In the genomic region with DNA sequence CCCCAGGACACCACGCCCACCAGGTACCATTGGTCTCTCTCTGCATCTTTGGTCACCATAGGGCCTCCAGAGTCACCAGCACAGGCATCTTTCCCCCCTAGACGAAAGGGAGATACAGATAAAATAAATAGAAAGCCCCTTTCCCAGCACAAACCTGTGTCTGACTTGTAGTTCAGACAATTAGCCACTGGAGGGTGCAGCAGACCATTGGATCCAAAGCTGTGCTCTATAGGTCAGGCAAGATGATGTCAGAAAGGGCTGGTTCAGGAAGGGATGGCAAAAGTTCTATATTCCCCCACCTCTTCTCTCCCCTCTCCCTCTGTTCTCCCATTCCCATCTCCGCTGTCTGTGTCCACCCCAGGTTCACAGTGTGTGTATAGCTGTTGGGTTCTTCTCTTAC, we compare ENCODE assay signal across 8 mouse cellular contexts. TPM values are rescaled to one million over a fixed set of nuclear protein-coding genes. Genes with fewer than 3 reads are reported as not detected.
DNase-seq lines count a peak whose midpoint lies in the region; ATAC-seq lines count a peak whose summit lies in the region.

No protein-coding gene starts in this region.

- no peak overlapping the region for H3K9ac ChIP-seq in liver, embryonic 12.5 days

- H3K4me1 ChIP-seq in liver, embryonic 12.5 days, result no peaks in the 10 kb centered on the region
- peaks cover 10% of the 10 kb centered on the region; the same call in 1 of the 2 replicates for H3K4me1 ChIP-seq in limb, embryonic 10.5 days

- WGBS in liver, embryonic 12.5 days (ENCODE audit: insufficient replicate concordance), result 14% methylated on average over 3 of the region's 3 CpGs
- 15% methylated on average over 3 of the region's 3 CpGs for WGBS in limb, embryonic 10.5 days

- H3K9me3 ChIP-seq in liver, embryonic 12.5 days (replicated peaks), result no peaks in the 10 kb centered on the region
- H3K9me3 ChIP-seq in limb, embryonic 10.5 days (replicated peaks), result no peaks in the 10 kb centered on the region

- H3K27ac ChIP-seq in liver, embryonic 12.5 days, result no peak overlapping the region
- H3K27ac ChIP-seq in limb, embryonic 10.5 days, result no peak overlapping the region

- DNase-seq in liver, result peak; percentile 36
- peak; percentile 19 for DNase-seq in c-Kit-positive CD71-positive TER-119-negative erythroid progenitor cells, embryonic 14.5 days (ENCODE audit: low read depth)
- peak; percentile 68 for DNase-seq in forelimb bud, embryonic 11.5 days (ENCODE audit: low read depth, low spot score)
- DNase-seq in kidney, adult 18-20 months, result peak; percentile 46
- peak; percentile 63 for DNase-seq in limb, embryonic 10.5 days (ENCODE audit: low spot score)
- peak; percentile 54 for DNase-seq in naive thymus-derived CD4-positive, alpha-beta T cell, adult 2 months (ENCODE audit: low read depth)
- DNase-seq in thymus, postnatal 25 days, result peak; percentile 52

- H3K4me3 ChIP-seq in liver, embryonic 12.5 days, result no peak overlapping the region
- no peak overlapping the region for H3K4me3 ChIP-seq in limb, embryonic 10.5 days

- no peaks in the 10 kb centered on the region for H3K36me3 ChIP-seq in liver, embryonic 12.5 days
- no peaks in the 10 kb centered on the region for H3K36me3 ChIP-seq in limb, embryonic 10.5 days

- no peaks in the 10 kb centered on the region for H3K27me3 ChIP-seq in liver, embryonic 12.5 days (replicated peaks)
- no peaks in the 10 kb centered on the region for H3K27me3 ChIP-seq in limb, embryonic 10.5 days (ENCODE audit: low read depth, poor library complexity, severe bottlenecking)

- H3K4me2 ChIP-seq in liver, embryonic 12.5 days, result no peak overlapping the region

- ATAC-seq in liver, embryonic 12.5 days, result no peak

RNA-seq across cellular contexts. Expression of a gene that starts 23.5 kb away (rescaled TPM):
- polyA plus RNA-seq in liver, embryonic 12.5 days (2016; fragmentation: Nextera tagmentation; extraction: Ambion mirVana), result not detected in 2 replicates
- polyA plus RNA-seq in limb, embryonic 10.5 days (2016; fragmentation: Nextera tagmentation; extraction: Ambion mirVana), result not detected in 2 replicates
